Mouse (Mus musculus) C2C12 (cell line): ENCODE measurements around the gene Ptpro. TPM values are rescaled to one million over a fixed set of nuclear protein-coding genes. Genes with fewer than 3 reads are reported as not detected.
A peak's percentile ranks its signal among the peaks of the same experiment; 100 is the strongest.

ENCODE experiments used
- H3K27me3 ChIP-seq: one replicate; pipeline ENCODE4 v1.6.1; 2011; ENCODE audit not compliant: control insufficient read depth, insufficient read depth, insufficient read length
- H3K36me3 ChIP-seq: one replicate; pipeline ENCODE4 v1.6.1; 2011; ENCODE audit not compliant: control insufficient read depth, insufficient read depth
- H3K4me3 ChIP-seq: one replicate; pipeline ENCODE4 v1.5.1; 2011; ENCODE audit warnings: mild to moderate bottlenecking, control low read depth; ENCODE audit not compliant: poor library complexity, insufficient read depth, severe bottlenecking
- H3K79me2 ChIP-seq: one replicate; pipeline ENCODE4 v1.6.1; 2011; ENCODE audit not compliant: control insufficient read depth, insufficient read depth
- H3K79me3 ChIP-seq: one replicate; pipeline ENCODE4 v1.6.1; 2011; ENCODE audit warnings: low read depth, control low read depth
- H3ac ChIP-seq: one replicate; pipeline ENCODE3; 2011; ENCODE audit warnings: low read depth; ENCODE audit not compliant: control insufficient read depth, insufficient read length
- CEBPB ChIP-seq: IDR thresholded peaks from one replicate; pipeline ENCODE4 v1.6.1; 2011; ENCODE audit warnings: low read depth, mild to moderate bottlenecking, control low read depth, moderate library complexity
- CTCF ChIP-seq: IDR thresholded peaks from one replicate; pipeline ENCODE4 v1.5.1; 2011; ENCODE audit not compliant: control insufficient read depth, insufficient read depth, insufficient read length
- FOSL1 ChIP-seq: IDR thresholded peaks from one replicate; pipeline ENCODE4 v1.8.0; 2011; ENCODE audit warnings: mild to moderate bottlenecking, low read length; ENCODE audit not compliant: poor library complexity, insufficient read depth, severe bottlenecking
- MAX ChIP-seq: IDR thresholded peaks from one replicate; pipeline ENCODE4 v1.6.1; 2011; ENCODE audit warnings: mild to moderate bottlenecking, control low read depth
- MYOD1 ChIP-seq: IDR thresholded peaks from one replicate; pipeline ENCODE4 v1.6.1; 2011; ENCODE audit warnings: low read depth; ENCODE audit not compliant: control insufficient read depth, insufficient read length
- MYOG ChIP-seq: IDR thresholded peaks from one replicate; pipeline ENCODE4 v1.6.1; 2011; ENCODE audit not compliant: control insufficient read depth, insufficient read length; ENCODE audit errors: extremely low read depth
- USF1 ChIP-seq: IDR thresholded peaks from one replicate; pipeline ENCODE4 v1.6.1; 2011; ENCODE audit warnings: low read depth, mild to moderate bottlenecking, control low read depth, moderate library complexity
- polyA plus RNA-seq: library from polyadenylated mRNA; unstranded; fragments of >200 nt; fragmentation: generic; extraction: Trizol; gene quantifications from one replicate; pipeline ENCODE4 v1.2.1, GENCODE M21; 2012; ENCODE audit warnings: missing spikeins

Ptpro gene
- polyA plus RNA-seq, 1 experiment, result not detected

GRCm38 (mm10) chr6:137294973-137295820 is 43.1 kb downstream of the Ptpro start:
- TF ChIP-seq MYOG (no peak), MAX (no peak), CTCF (no peak), CEBPB (no peak), MYOD1 (no peak), USF1 (no peak), FOSL1 (no peak)
- Histone ChIP-seq H3K4me3 (no peak overlapping the region), H3K79me2 (no peaks in the 10 kb centered on the region), H3K79me3 (no peaks in the 10 kb centered on the region), H3K27me3 (no peaks in the 10 kb centered on the region), H3ac (no peak overlapping the region), H3K36me3 (no peaks in the 10 kb centered on the region)

- TF ChIP-seq FOSL1 (no peak), MYOD1 (no peak), CTCF (no peak), MYOG (no peak), MAX (no peak), USF1 (no peak), CEBPB (no peak)
- Histone ChIP-seq H3K36me3 (no peaks in the 10 kb centered on the region), H3ac (no peak overlapping the region), H3K4me3 (no peak overlapping the region), H3K79me2 (no peaks in the 10 kb centered on the region), H3K79me3 (no peaks in the 10 kb centered on the region), H3K27me3 (no peaks in the 10 kb centered on the region)
Observed at GRCm38 (mm10) chr6:137302561-137302960, 50.4 kb downstream of the Ptpro start.

GRCm38 (mm10) chr6:137303824-137304223 is 51.7 kb downstream of the Ptpro start:
- no peak for TF ChIP-seq MYOD1
- no peak for TF ChIP-seq FOSL1
- no peak for TF ChIP-seq USF1
- no peak for TF ChIP-seq MAX
- TF ChIP-seq MYOG, result no peak
- TF ChIP-seq CTCF, result no peak
- no peak for TF ChIP-seq CEBPB
- Histone ChIP-seq H3K4me3 (no peak overlapping the region), H3K79me2 (no peaks in the 10 kb centered on the region), H3K36me3 (no peaks in the 10 kb centered on the region), H3ac (no peak overlapping the region), H3K27me3 (no peaks in the 10 kb centered on the region), H3K79me3 (no peaks in the 10 kb centered on the region)

DNA sequence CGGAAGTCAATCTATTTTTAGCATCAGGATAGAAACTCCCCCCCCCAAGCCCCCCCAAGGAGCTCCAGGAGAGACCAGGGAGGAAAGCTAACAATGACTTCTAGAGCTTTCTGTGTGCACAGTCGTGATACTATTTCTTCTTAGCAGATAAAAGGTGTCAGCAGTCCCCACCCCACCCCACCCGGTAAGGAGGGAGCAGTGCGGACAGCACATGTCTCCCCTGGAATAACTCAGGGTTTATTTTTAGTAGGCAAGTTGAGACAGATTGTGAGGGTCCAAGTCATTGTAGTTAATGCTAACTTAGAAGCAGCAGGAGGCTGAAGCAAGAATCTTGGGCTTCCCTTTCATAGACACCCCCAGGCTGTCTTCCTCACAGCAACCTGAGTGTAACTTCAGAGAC is 63.1 kb downstream of the Ptpro start:
- Histone ChIP-seq H3K79me3 (no peaks in the 10 kb centered on the region), H3K79me2 (no peaks in the 10 kb centered on the region), H3ac (no peak overlapping the region), H3K36me3 (no peaks in the 10 kb centered on the region), H3K4me3 (no peak overlapping the region), H3K27me3 (no peaks in the 10 kb centered on the region)
- no peak for TF ChIP-seq MAX
- TF ChIP-seq MYOD1, result no peak
- no peak for TF ChIP-seq CEBPB
- TF ChIP-seq CTCF, result no peak
- no peak for TF ChIP-seq MYOG
- no peak for TF ChIP-seq FOSL1
- no peak for TF ChIP-seq USF1

DNA sequence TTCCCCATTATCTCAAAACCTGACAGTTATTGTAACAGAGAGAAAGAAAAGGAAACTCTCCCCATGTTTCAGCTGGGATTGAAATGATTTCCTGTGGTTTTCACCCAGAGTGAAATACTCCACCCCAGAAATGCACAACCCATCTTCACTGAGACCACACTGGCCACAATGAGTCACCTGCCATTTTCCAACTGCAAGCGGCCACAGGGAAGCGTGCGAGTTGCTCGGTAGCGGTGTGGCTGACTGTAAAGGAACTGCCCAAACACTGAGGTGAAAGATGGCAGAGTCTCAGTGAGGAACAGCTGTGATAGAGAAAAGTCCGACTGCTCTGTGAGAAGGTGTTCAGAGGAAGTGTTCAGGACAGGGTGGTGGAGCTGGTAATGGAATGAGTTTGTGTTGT is 64.2 kb downstream of the Ptpro start:
- no peaks in the 10 kb centered on the region for H3K79me3 ChIP-seq
- no peaks in the 10 kb centered on the region for H3K27me3 ChIP-seq
- no peaks in the 10 kb centered on the region for H3K79me2 ChIP-seq
- H3ac ChIP-seq, result no peak overlapping the region
- no peak overlapping the region for H3K4me3 ChIP-seq
- TF ChIP-seq CEBPB, result peak; percentile 15
- TF ChIP-seq MYOG, result no peak
- TF ChIP-seq FOSL1, result peak; percentile 81
- no peak for TF ChIP-seq CTCF
- TF ChIP-seq MYOD1, result peak; percentile 55
- no peak for TF ChIP-seq USF1
- TF ChIP-seq MAX, result peak; percentile 92
- H3K36me3 ChIP-seq, result no peaks in the 10 kb centered on the region

- no peaks in the 10 kb centered on the region for H3K79me3 ChIP-seq
- no peak overlapping the region for H3K4me3 ChIP-seq
- no peaks in the 10 kb centered on the region for H3K36me3 ChIP-seq
- no peaks in the 10 kb centered on the region for H3K27me3 ChIP-seq
- no peak overlapping the region for H3ac ChIP-seq
- H3K79me2 ChIP-seq, result no peaks in the 10 kb centered on the region
- TF ChIP-seq CEBPB (no peak), USF1 (no peak), CTCF (no peak), MYOG (no peak), MYOD1 (no peak), MAX (no peak), FOSL1 (no peak)
Observed at GRCm38 (mm10) chr6:137317509-137317908, 65.4 kb downstream of the Ptpro start.
